Mouse (Mus musculus) regulatory T cell (primary cell): ENCODE results near the gene Olfr1062.
"Not testable (repeated sequence)": the region's sequence is repeated elsewhere in the genome, so short reads cannot be mapped to it uniquely, and the experiment has no call there.

Experiments
- in situ Hi-C: fragments of 300-600 bp; cut with MboI, MseI; formaldehyde crosslinking; loops from one replicate; pipeline ENCODE4 v1.15.1; 2025; ENCODE audit warnings: high pct_unique_total_duplicates

Olfr1062 gene

GRCm38 (mm10) chr2:86426649-86427048, at the start of gene Olfr1062:
Olfr1062 (minus strand) TSS chr2:86426749.
- in situ Hi-C loops, result not testable (repeated sequence)

DNA sequence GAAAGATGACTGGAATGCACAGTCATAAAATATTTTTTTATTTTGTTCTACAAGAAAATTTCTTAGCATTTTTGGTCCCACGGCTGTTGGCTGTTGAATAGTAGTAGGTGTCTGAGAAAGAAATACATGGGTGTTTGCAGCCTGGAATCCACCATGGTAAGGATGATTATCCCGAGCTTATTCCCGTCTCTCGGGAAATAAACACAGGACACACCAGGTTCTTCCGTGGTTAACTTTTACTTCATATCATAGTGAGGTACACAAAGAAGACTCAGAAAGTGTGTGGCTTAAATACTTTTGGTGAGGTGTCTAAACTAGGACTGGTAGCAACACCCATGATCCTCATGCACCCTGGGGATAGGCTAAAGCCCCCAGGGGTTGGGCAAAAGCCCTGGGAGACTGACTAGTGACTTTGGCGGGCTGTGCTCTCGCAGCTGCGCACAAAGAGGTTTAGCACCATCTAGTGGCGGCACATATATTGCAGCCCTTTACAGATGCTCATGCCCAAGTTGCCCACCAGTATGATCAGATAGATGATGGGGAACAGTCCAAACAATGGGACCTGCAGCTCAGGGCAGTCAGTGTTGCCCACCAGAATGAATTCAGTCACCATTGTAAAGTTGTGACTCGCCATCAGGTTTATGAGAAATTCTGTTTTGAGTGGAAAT, 38.0 kb upstream of the Olfr1062 start:
- in situ Hi-C loops, result loop anchor here (5.0 kb wide), 1 partner anchor 742 kb away; no protein-coding TSS in a partner anchor

- in situ Hi-C loops, result no loop called here
Observed at GRCm38 (mm10) chr2:86460434-86460833, 33.9 kb upstream of the Olfr1062 start.

GRCm38 (mm10) chr2:86456169-86456568, 29.6 kb upstream of the Olfr1062 start, which contains the start of gene Olfr1066:
Olfr1066 (minus strand) TSS chr2:86456269.
- in situ Hi-C loops, result no loop called here

DNA sequence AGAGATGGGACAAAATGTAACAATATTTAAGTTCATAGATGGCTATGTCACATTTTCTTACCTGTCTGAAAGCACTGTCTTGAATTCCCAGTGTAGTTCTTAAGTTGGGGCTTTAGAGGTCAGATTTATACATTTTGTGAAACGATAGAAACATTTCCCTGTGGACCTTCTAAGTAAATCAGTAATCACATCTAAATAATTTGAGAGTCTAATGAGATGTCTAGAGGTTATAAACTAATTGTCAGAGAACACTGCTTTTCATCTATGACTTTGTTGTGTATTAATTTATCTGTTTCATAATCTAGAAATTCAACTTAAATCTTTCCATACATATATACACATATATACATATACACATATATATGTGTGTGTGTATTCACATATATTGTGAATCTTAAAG, 23.9 kb upstream of the Olfr1062 start, which contains the start of gene Olfr1065:
Gene Olfr1065, minus strand, starts transcription at position 101 of the 400 bp plus-strand sequence.
- in situ Hi-C loops, result not testable (repeated sequence)

DNA sequence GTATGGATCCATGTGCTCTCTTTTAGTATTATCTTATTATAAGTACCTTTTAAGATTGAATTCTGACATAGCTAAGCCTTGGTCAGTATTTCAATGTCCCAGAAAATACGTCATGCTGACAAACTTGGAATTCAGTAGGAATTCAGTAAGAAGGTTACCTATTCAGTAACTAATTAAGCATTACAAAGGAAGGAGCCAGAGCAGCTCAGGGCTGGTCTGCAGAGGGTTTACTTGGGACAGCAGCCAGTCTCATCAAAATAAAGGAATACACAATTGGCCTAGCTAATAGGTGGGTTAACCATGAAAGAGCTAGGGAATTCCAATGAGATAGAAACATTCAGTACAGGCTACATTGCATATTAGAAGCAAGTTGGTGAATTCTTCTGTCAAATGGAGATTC, 15.6 kb upstream of the Olfr1062 start:
- in situ Hi-C loops, result not testable (repeated sequence)

DNA sequence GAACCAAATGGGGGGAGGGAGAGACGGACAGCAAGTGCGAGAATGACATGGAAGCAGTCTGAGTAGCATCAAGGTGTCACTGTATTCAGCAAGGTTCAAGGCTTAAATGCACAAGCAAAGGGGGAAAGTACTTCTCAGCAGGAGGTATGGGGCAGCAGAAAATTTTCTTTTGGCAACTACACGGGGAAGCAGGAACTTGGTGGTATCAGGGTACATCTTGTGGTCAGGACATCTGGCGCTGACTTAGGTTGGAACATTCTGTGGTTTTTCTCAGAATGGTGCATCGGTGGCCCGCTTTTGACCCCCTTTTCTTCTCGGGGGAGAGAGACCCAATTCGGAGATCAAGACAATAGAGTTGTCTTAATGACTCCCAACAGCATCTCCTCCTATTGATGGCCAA, 2.0 kb upstream of the Olfr1062 start:
- in situ Hi-C loops, result not testable (repeated sequence)

DNA sequence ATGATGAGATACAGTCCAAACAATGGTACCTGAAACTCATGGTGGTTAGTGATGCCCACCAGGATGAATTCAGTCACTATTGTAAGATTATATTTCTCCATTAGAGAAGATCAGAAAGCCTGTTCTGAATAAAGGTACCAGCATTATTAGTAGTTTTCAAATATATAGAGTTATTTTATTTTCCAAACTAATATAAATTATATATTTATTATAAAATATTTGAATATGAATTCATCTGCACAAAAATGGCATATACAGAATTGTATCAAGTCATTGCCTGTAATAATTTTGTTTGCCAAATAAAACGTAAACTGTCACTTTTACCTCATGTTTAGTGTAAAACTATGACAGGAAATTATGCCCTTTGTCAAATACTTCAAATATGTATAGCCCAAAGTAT, 12.6 kb downstream of the Olfr1062 start, which contains the start of gene Olfr1061:
Gene Olfr1061, minus strand, starts transcription at position 101 of the 400 bp plus-strand sequence.
- in situ Hi-C loops, result no loop called here

DNA sequence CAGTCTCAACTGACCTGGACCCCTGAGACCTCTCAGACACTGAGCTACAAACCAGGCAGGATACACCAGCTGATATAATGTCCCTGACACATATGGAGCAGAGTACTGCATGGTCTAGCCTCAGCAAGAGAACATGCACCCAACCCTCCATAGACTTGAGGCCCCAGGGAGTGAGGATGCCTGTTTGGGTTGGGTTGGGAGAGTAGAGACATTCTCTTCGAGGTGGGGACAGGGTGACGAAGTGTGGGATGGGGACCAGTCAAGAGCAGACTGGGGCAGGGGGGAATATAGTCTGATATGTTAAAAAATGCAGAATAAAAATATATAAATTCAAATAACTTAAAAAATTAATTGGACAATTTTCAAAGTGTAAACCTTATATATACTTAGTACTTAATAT, 31.4 kb downstream of the Olfr1062 start:
- in situ Hi-C loops, result no loop called here

GRCm38 (mm10) chr2:86388461-86388860, 38.1 kb downstream of the Olfr1062 start, which contains the start of gene Olfr1058:
Olfr1058 (minus strand) TSS chr2:86388561.
- in situ Hi-C loops, result not testable (repeated sequence)

DNA sequence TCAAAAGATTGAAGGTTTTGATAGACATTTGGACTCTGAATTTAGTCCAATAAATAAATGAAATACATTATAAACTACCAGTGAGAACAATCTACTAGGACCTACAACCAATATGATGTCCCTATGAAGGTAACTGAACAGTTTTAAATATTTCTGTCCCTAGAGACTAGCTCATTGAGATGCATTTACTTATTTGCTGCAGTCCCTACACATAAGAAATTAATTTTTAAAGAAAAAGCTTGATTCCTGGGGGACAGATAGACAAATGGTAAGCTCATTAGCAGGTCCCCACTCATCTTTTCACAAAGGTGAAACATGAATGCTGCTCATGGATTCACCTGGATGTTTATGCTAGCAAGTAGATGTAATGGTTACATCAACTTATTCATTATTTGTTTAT, 48.3 kb downstream of the Olfr1062 start, which contains the start of gene Olfr1057:
Gene Olfr1057, minus strand, starts transcription at position 101 of the 400 bp plus-strand sequence.
- in situ Hi-C loops, result no loop called here
